Mouse (Mus musculus) limb, embryonic 11.5 days (tissue): Measurements from ENCODE around the gene Iqck. TPM values are rescaled to one million over a fixed set of nuclear protein-coding genes. Genes with fewer than 3 reads are reported as not detected.

ENCODE experiments used
- ATAC-seq: fragments of 200-750 bp; cut with Nextera tagmentation; 2 replicates; pipeline ENCODE4 v1.8.0; 2017; ENCODE audit warnings: low read depth; ENCODE audit not compliant: insufficient number of reproducible peaks, low FRiP score, low TSS enrichment
- DNase-seq: peaks from one replicate; pipeline ENCODE4 v3.0.0-alpha.2; 2015; ENCODE audit warnings: low spot score
- H3K27ac ChIP-seq: fragments of 300-500 bp; sonication (generic); replicated peaks from 2 replicates; pipeline ENCODE4 v1.5.1; 2014; ENCODE audit warnings: low read depth, mild to moderate bottlenecking, low read length
- H3K27me3 ChIP-seq: fragments of 300-500 bp; sonication (generic); 2 replicates; pipeline ENCODE4 v1.6.1; 2014; ENCODE audit warnings: mild to moderate bottlenecking, low read length, mixed read lengths; ENCODE audit not compliant: control insufficient read depth, insufficient read depth
- H3K36me3 ChIP-seq: fragments of 300-500 bp; sonication (generic); 2 replicates; pipeline ENCODE4 v1.6.1; 2014; ENCODE audit warnings: mild to moderate bottlenecking, low read length, moderate library complexity, mixed read lengths; ENCODE audit not compliant: control insufficient read depth, insufficient read depth
- H3K4me1 ChIP-seq: fragments of 300-500 bp; sonication (generic); 2 replicates; pipeline ENCODE4 v1.6.1; 2014; ENCODE audit warnings: low read length, mixed read lengths; ENCODE audit not compliant: control insufficient read depth, insufficient read depth
- H3K4me2 ChIP-seq: fragments of 300-500 bp; sonication (generic); 2 replicates; pipeline ENCODE4 v1.6.1; 2014; ENCODE audit warnings: low read depth, mild to moderate bottlenecking, moderate library complexity; ENCODE audit not compliant: severe bottlenecking
- H3K4me3 ChIP-seq: fragments of 300-500 bp; sonication (generic); 2 replicates; pipeline ENCODE4 v1.5.1; 2014; ENCODE audit warnings: low read depth, low read length
- H3K9ac ChIP-seq: fragments of 300-500 bp; sonication (generic); 2 replicates; pipeline ENCODE4 v1.6.1; 2014; ENCODE audit warnings: mild to moderate bottlenecking, low read length
- H3K9me3 ChIP-seq: fragments of 300-500 bp; sonication (generic); 2 replicates; pipeline ENCODE4 v1.6.1; 2016; ENCODE audit warnings: low read length; ENCODE audit not compliant: control insufficient read depth
- WGBS: fragments of 180-500 bp; shearing (Covaris S2); extraction: QIAGEN DNeasy Blood & Tissue Kit; methylation state at CpG from one replicate; pipeline ENCODE4 v1.1.7; 2014; 5-methylcytosine and 5-hydroxymethylcytosine counted together
- polyA plus RNA-seq: library from polyadenylated mRNA; unstranded; fragments of >200 nt; fragmentation: Nextera tagmentation; extraction: Ambion mirVana; gene quantifications from 2 replicates; pipeline ENCODE4 v1.2.1, GENCODE M21; 2014

Gene Iqck
- polyA plus RNA-seq, 1 experiment from 2014 or later = 2.2 TPM

DNA sequence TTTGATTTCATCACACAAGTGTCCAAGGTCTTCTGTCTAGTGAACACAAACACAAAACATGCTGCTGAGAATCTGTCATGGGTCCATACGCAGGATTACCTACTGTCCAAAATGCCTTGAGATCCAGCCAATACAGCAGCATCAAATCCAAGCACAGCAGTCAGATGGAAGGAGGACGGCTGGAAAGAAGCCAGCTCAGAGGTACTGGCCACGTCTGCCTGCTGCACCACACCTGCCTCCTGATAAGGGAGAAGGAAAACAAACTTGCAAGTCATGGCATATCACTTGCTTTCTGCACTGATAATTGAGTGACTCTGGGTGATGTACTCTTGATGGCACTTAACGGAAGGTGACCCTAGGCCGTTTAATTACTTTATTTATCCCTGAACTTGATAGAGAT, 10.4 kb upstream of the Iqck start:
- H3K4me1 ChIP-seq = no peaks in the 10 kb centered on the region
- H3K36me3 ChIP-seq = peaks cover 40% of the 10 kb centered on the region
- no peaks in the 10 kb centered on the region for H3K27me3 ChIP-seq
- WGBS = 92% methylated on average over 5 of the region's 5 CpGs
- DNase-seq (no peak), ATAC-seq (no peak)
- H3K4me3 ChIP-seq = no peak overlapping the region
- no peaks in the 10 kb centered on the region for H3K9me3 ChIP-seq
- no peak overlapping the region for H3K4me2 ChIP-seq
- no peak overlapping the region for H3K9ac ChIP-seq
- no peak overlapping the region for H3K27ac ChIP-seq

DNA sequence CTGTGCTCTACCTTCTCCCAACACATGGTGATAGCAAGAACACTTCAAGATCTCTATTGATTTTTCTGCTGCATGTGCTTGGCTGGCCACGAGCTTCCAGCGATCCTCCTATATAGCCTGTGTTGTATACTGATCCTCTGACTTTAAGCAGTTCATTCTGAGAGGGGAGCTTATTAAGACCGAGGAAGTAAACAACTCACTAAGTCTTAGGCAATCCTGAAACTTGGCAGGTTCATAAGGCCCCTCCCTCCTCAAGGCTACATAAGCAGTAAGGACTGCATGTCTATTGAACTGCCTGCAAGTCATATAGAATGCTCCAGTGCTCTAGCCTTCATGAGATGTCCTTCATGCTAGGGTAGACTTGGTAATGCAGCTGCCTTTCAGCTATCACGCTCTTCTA, 9.2 kb upstream of the Iqck start:
- Histone ChIP-seq H3K9ac (no peak overlapping the region), H3K9me3 (no peaks in the 10 kb centered on the region)

DNA sequence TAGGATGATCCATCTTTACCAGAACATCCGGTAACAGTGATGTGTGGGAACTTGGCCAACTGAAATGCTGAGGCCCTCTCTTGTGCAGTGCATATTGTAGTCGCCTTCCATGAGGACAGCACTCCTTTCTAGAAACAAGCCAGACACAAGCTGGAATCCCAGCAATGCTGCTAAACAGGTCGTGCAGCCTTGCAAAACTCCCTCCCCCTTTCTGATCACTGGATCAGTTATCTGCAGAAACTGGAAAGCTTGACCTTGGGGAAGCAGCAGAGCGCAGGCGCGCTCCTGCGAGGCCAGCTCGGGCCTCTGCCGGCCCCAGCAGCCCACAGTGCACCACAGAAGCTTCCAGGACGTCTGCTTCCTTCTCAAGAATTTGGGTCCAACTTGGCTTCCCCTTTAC, 6.8 kb upstream of the Iqck start:
- H3K27me3 ChIP-seq = no peaks in the 10 kb centered on the region
- peak; percentile 32 for DNase-seq
- WGBS = 80% methylated on average over 10 of the region's 10 CpGs

More for the DNA sequence above, 9.2 kb upstream of the Iqck start:
- Histone ChIP-seq H3K27me3 (no peaks in the 10 kb centered on the region), H3K4me1 (no peaks in the 10 kb centered on the region), H3K4me3 (no peak overlapping the region), H3K27ac (no peak overlapping the region), H3K36me3 (peaks cover 36% of the 10 kb centered on the region), H3K4me2 (no peak overlapping the region)
- WGBS = 94% methylated on average over 4 of the region's 4 CpGs
- no peak for DNase-seq
- ATAC-seq = no peak

DNA sequence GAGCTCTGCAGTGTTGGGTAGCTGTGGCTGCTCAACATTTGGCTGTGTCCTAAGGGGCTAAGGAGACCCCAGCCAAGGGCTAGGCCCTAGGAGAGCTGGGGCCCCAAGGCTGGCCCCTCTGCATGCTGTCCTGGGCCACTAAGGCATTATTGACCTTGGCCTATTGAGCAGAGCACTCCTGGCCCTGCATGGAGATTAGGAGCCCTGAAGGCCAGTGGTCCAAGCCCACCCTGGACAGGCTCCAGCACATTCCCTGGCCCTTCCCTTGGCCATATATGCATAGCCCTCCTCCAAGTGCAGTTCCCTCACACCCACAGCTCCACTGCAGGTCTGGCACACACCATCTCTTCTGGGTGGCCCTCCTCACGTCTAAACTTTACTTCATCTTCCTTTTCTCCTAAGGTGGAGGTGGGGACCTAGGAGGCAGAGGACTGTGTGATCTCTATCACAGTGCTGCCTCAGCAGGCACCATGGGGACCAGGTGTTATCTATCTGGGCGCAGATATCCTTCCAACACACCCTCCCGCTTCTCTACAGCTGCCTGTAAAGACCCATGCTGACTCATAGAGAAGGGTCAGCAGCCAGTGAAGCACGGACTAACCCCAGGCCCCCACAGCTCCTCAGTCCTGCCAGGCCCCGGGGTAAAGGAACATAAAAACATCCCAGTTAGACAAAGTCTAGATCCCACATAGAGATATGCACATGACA, 5.9 kb upstream of the Iqck start:
- H3K4me1 ChIP-seq = peaks cover 5% of the 10 kb centered on the region; the same call in 1 of the 2 replicates
- 90% methylated on average over 5 of the region's 5 CpGs for WGBS
- no peaks in the 10 kb centered on the region for H3K9me3 ChIP-seq
- H3K9ac ChIP-seq = no peak overlapping the region
- ATAC-seq (no peak), DNase-seq (no peak)
- H3K36me3 ChIP-seq = peaks cover 33% of the 10 kb centered on the region
- H3K4me2 ChIP-seq = no peak overlapping the region
- H3K27ac ChIP-seq = no peak overlapping the region
- H3K27me3 ChIP-seq = no peaks in the 10 kb centered on the region
- H3K4me3 ChIP-seq = no peak overlapping the region

More for the DNA sequence above, 6.8 kb upstream of the Iqck start:
- H3K36me3 ChIP-seq = peaks cover 40% of the 10 kb centered on the region
- no peaks in the 10 kb centered on the region for H3K4me1 ChIP-seq
- H3K9ac ChIP-seq = no peak overlapping the region
- no peak overlapping the region for H3K27ac ChIP-seq
- no peak overlapping the region for H3K4me3 ChIP-seq
- no peak for ATAC-seq
- H3K9me3 ChIP-seq = no peaks in the 10 kb centered on the region
- no peak overlapping the region for H3K4me2 ChIP-seq

DNA sequence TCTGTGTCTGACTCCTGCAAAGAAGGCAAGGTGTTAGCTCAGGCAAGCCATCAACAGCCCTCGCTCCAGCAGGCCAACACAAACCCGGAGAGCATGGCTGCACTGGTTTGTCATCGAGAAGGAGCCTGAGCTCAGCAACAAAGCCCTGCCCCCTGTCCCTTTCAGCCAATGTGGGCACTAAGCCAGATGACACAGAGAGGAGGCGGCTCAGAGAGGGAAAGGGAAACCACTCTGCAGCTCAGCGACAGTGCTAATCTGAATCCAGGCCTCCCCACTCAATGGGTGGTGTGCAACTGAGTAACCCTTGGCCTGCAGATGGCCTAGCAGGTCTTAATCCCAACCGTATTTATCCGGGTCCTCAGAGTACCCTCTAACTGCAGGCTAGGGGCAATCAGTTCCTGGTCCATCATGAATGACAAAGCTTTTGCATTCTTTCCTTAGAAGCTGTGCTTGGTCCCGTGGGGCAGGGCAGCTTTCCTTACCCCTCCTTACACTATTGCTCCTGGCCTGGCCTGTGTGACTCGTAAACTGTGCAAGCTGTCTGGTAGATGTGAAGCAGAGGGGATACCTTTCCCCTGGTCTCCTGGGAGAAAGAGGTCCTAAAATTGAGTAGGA, 4.8 kb upstream of the Iqck start:
- no peak overlapping the region for H3K27ac ChIP-seq
- H3K36me3 ChIP-seq = peaks cover 28% of the 10 kb centered on the region; the same call in 1 of the 2 replicates
- H3K9ac ChIP-seq = no peak overlapping the region
- WGBS = 90% methylated on average over 9 of the region's 9 CpGs
- H3K9me3 ChIP-seq = no peaks in the 10 kb centered on the region
- no peak for DNase-seq
- H3K4me2 ChIP-seq = no peak overlapping the region
- no peaks in the 10 kb centered on the region for H3K27me3 ChIP-seq
- no peak for ATAC-seq
- H3K4me3 ChIP-seq = no peak overlapping the region
- peaks cover 6% of the 10 kb centered on the region; the same call in 1 of the 2 replicates for H3K4me1 ChIP-seq

DNA sequence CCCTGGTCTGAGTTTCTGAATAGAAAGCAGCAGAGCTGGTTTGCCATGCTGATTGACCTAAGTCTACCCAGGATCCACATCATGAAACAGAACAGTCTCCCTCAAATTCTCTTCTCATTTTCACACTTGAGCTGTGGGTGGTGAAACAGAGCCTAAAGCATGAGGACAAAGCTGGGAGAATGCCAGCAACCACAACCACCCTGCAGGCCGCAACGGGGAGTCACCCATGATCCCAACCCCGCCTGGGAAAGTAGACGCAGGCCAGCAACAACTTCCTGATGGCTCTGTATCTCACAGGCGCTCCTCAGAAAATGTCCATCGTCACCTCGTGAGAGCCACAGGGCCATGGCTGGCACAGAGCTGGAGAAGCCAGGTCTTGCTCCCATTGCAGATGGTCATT, 4.0 kb upstream of the Iqck start:
- Histone ChIP-seq H3K4me1 (peaks cover 6% of the 10 kb centered on the region; the same call in 1 of the 2 replicates), H3K27me3 (no peaks in the 10 kb centered on the region), H3K4me3 (no peak overlapping the region), H3K36me3 (peaks cover 26% of the 10 kb centered on the region; the same call in 1 of the 2 replicates), H3K27ac (no peak overlapping the region), H3K9me3 (no peaks in the 10 kb centered on the region), H3K9ac (no peak overlapping the region), H3K4me2 (no peak overlapping the region)
- DNase-seq (no peak), ATAC-seq (no peak)
- 95% methylated on average over 7 of the region's 7 CpGs for WGBS

DNA sequence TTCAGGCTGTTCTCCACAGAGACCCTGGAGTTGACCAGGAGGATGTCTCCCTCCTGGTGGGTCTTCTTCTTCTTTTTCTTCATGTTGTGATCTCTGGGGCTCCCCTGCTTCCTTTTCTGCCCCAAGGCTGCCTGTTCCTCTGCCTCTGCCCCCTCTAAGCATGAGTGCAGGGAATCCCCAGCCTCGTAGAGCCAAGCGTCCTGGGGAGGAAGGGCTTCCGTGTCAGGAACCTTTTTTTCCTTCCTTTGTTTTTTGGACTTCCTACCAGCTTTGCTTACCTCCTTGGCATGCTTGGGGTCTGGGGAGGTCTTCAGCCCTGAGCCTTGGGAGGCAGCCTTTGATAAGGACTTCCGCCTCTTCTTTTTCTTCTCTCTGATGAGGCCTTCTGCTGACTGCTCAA, 2.9 kb upstream of the Iqck start:
- WGBS = 90% methylated on average over 4 of the region's 4 CpGs
- Histone ChIP-seq H3K4me2 (no peak overlapping the region), H3K9me3 (no peaks in the 10 kb centered on the region), H3K9ac (no peak overlapping the region), H3K4me3 (no peak overlapping the region), H3K4me1 (peaks cover 6% of the 10 kb centered on the region; the same call in 1 of the 2 replicates), H3K36me3 (peaks cover 19% of the 10 kb centered on the region; the same call in 1 of the 2 replicates), H3K27me3 (no peaks in the 10 kb centered on the region), H3K27ac (no peak overlapping the region)
- ATAC-seq (no peak), DNase-seq (no peak)

DNA sequence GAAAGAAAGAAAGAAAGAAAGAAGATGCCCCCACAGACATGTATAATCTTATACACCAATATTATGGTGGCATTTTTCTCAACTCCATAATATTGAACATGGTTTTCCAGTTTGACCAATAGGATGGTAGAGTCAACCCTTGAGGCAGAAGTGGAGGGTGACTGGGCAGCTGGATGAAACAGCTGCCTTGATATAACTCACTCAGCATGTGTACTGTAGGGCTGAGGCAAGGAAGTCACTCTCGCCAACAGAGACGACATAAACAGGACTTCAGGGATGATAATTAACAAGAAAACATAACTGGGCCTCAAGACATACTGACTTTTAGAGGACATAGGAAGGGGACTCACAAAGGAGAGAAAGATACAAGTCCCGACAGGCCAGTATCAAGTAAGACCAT, 946 bp upstream of the Iqck start:
- Histone ChIP-seq H3K27me3 (no peaks in the 10 kb centered on the region), H3K4me3 (peak overlapping the region; percentile 79), H3K9me3 (no peaks in the 10 kb centered on the region), H3K4me2 (peak overlapping the region; percentile 77), H3K9ac (peak overlapping the region; percentile 77), H3K27ac (no peak overlapping the region), H3K36me3 (peaks cover 11% of the 10 kb centered on the region; the same call in 1 of the 2 replicates), H3K4me1 (peaks cover 6% of the 10 kb centered on the region; the same call in 1 of the 2 replicates)
- ATAC-seq = no peak
- 22% methylated on average over 3 of the region's 3 CpGs for WGBS
- no peak for DNase-seq
